Mouse (Mus musculus) liver (tissue): ENCODE results near the gene Sytl1.

Experiments
- DNase-seq: peaks from one replicate; pipeline ENCODE4 v3.0.0-alpha.2; 2020; ENCODE audit warnings: mixed read lengths

Sytl1 gene

DNA sequence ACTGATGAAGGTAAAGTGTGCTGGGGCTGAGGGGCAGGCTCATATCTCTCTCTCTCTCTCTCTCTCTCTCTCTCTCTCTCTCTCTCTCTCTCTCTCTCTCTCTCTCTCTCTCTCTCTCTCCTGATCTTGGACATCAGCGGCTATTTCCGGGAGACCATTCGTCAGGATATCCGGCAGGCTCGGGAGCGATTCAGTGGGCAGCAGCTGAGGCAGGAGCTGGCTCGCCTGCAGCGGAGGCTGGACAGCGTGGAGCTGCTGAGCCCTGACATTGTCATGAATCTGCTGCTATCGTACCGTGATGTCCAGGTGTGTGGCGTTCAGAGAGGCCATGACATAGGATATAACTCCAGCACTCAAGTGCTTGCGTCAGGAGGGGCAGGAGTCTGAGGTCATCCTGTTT, 19.4 kb downstream of the Sytl1 start:
- DNase-seq = no peak

DNA sequence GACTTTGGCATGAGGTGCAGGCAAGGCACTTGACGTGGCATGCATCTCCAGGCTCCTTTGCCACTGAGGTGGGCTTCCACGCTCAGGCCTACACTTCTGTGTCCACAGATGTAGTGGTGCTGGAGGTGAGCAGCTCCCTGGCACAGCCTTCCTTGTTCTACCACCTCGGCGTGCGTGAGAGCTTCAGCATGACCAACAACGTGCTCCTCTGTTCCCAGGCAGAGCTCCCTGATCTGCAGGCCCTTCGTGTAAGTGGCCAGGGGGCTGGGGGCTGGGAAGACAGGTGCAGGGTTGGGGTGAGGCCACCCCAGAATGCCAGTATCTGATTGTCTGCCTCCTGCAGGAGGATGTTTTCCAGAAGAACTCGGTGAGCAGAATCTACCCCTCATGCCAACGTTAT, 20.2 kb downstream of the Sytl1 start:
- no peak for DNase-seq

DNA sequence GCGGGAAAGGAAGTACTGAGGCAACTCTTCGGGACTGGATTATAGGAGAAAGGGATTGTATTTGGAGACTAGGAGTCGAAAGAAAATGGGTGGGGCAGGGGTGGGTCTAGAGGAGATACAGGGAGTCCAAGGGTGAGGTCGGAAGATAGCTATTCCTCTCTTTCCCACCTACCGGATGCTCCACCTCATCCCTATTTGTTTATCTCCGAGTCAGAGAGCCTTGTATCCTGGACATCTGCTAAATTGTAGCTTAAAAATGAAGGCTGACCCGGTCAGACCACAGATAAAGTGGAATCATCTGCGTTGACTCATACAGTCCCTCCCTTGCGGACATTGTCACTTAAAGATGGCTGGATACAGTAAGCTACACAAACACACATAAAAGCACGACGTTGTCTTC, 21.0 kb downstream of the Sytl1 start:
- DNase-seq = no peak

DNA sequence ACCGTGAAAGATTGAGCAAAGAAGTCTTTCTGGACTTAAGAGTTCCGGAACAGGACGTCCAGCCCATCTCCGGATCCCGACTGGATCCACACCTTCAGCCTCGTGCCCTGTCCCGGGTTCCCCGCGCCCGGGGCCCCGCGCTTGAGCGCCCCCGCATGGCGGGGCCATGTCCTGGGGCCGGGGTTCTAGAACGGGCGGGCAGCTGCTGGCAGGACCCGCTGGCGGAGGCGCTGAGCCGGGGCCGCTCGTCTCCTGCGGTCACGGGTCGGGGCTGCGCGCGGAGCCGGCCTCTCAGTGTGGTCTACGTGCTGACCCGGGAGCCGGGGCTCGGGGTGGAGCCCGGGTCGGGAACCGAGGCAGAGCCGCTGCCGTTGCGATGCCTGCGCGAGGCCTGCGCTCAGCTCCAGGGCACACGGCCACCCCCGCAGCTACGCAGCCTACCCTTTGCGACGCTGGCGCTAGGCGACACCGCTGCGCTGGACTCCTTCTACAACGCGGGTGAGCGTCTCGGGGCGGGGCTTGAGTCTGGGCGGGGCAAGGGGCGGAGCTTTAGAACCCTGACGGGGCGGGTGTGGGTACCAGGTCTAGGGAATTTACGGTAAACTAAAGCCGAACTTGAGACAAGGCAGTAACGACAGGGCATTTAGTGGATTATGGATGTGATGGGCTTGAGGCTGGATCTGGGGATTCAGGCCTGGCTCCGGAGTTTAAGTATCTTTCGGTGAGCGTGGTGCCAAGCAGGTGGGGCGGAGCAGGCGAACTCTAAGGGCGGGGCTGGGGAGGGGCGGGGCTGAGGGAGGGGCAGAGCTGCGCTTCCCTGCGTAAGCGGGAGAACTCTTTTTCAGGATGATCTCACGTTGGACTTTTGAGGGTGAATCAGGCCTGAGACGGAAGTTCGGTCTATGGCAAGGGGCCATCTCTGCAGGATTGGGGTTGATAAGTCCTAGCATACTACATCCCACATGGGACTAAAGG, 21.7 kb downstream of the Sytl1 start:
- DNase-seq = peak; percentile 94

- DNase-seq = peak; percentile 75
These were observed 22.4 kb downstream of the Sytl1 start, which contains the start of gene Map3k6 for GRCm38 (mm10) chr4:133240490-133240921. Gene Map3k6, plus strand, starts transcription at chr4:133240818.

GRCm38 (mm10) chr4:133237911-133238310, 25.0 kb downstream of the Sytl1 start:
- peak; percentile 59 for DNase-seq

DNA sequence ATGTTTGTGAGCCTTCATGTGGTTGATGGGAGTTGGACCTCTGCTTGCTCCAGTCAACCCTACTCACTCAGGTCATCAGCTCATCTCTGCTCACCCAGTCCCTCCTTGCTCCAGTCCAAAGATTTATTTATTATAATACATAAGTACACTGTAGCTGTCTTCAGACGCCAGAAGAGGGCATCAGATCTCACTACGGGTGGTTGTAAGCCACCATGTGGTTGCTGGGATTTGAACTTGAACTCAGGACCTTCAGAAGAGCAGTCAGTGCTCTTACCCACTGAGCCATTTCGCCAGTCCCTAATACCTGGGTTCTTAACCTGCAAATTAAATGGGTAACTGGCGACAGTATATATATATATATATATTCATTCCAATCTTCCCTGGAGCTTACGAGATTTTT, 27.5 kb downstream of the Sytl1 start:
- DNase-seq = no peak

DNA sequence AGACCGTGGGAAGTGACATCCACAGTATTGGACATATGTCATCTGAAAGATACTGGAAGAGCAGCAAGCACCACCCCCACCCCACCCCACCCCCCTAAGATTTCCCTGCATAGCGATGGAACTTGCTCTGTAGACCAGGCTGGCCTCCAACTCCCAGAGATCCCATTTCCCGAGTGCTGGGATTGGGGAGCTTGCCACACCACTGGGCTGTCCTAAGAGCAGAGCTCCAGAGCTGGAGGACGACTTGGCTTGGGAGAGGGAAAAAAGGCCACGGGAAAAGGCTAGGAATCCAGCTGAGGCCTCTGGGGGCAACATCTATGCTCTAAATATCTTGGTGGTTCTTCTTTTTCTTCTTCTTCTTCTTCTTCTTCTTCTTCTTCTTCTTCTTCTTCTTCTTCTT, 28.1 kb downstream of the Sytl1 start:
- no peak for DNase-seq

GRCm38 (mm10) chr4:133233285-133233976, 29.5 kb downstream of the Sytl1 start:
- peak; percentile 65 for DNase-seq

- no peak for DNase-seq
These were observed 33.3 kb downstream of the Sytl1 start for GRCm38 (mm10) chr4:133229582-133229981.

- no peak for DNase-seq
These were observed 35.3 kb downstream of the Sytl1 start for GRCm38 (mm10) chr4:133227636-133228035.

DNA sequence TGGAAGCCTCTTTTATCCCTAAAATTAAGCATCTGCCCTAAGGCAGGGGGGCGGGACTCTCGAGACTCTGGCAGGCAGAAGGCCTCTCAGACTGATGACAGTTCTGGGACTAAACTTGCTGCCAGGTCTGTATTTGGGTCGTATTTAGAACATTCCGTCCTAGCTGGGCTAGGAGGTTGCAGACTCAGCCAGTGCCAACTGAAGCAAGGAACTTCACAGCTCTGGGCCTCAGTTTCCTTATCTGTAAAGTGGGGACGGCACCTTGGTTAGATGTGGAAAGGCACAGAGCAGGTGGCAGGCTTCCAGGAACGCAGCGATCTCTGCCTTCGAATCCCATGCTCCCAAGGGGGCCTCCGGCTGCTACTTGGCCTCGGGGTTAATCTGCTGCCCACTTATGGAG, 36.8 kb downstream of the Sytl1 start:
- no peak for DNase-seq

- no peak for DNase-seq
These were observed 39.0 kb downstream of the Sytl1 start for GRCm38 (mm10) chr4:133223875-133224274.

GRCm38 (mm10) chr4:133221701-133222100, 41.2 kb downstream of the Sytl1 start:
- DNase-seq = no peak

DNA sequence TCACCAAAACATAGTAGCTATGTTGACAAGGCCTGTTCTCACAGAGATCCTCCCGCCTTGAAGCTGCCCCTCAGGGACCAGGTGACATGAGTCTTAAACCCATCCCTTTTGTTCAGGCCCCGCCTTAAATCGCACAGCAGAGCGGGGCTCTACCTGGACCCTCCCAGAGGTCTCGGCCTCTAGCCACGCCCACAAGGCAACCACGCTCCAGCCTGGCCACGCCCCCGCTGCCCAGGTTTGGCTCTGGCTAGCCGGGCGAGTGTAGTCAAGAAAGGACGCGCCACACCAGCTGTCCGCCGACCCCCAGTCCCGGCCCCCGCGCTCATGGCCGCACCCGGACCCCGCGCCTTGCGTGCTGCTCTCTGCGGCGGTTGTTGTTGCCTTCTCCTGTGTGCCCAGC, 42.3 kb downstream of the Sytl1 start:
- DNase-seq = peak; percentile 67

- no peak for DNase-seq
These were observed 44.2 kb downstream of the Sytl1 start for GRCm38 (mm10) chr4:133218745-133219144.

DNA sequence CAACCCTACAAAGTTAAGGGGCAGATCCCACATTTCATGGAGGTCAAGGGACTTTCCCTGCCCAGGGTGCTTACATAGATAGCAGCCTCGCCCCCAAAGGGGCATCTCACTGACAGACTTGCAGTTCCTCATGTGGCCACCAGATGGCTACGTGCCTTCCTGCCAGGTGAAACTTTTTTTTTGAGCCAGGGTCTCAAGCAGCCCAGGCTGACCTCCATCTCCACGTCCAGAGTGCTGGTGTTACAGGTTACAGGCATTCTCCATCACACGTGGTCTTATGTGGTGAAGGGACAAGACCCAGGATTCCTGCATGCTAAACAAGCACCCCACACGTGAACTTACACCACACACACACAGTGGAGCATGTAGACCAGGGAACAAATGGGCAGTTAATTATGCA, 45.3 kb downstream of the Sytl1 start:
- peak; percentile 66 for DNase-seq

DNA sequence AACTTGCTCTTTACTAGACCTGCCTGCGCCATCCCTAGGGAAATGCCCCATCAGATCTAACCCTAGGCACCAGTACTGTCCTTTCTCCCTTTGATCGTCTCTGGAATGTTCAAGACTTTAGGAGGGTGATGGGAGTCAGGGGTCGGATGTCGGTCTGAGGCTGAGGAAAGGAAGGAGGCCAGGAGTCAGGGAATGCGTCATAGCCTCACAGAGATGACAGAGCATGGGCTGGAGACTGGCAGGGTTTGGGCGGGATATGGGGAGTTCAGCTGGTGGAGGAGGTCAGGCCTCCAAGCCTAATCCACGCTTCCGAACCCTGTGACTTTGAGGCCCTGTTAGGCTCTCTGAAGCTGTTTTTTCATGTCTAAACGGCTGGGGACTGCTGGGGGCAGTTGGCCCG, 49.3 kb downstream of the Sytl1 start:
- no peak for DNase-seq

GRCm38 (mm10) chr4:133213268-133213590, 49.7 kb downstream of the Sytl1 start:
- no peak for DNase-seq

- peak; percentile 79 for DNase-seq
These were observed 50.2 kb downstream of the Sytl1 start for GRCm38 (mm10) chr4:133212562-133213267.

- DNase-seq = no peak
These were observed 51.0 kb downstream of the Sytl1 start, which contains the start of the genes Cd164l2 and Gpr3 for GRCm38 (mm10) chr4:133211751-133212561. Gene Cd164l2, plus strand, starts transcription at chr4:133212131. Gene Gpr3, minus strand, starts transcription at chr4:133212536.

- DNase-seq = no peak
These were observed 52.0 kb downstream of the Sytl1 start for GRCm38 (mm10) chr4:133210788-133211390.
